Mouse (Mus musculus): Measurements from ENCODE around the gene Tmcc1. TPM values are rescaled to one million over a fixed set of nuclear protein-coding genes. Genes with fewer than 3 reads are reported as not detected.

Tmcc1 gene
- polyA plus RNA-seq, 1 experiment from 2014 or later: 24.3 TPM

- TF ChIP-seq CTCF (IDR thresholded peaks at IDR 0.05): no peak
- ATAC-seq (no peak), DNase-seq (ENCODE audit: low read depth, low spot score) (no peak)
- ChIA-PET CTCF (interaction anchor here (0.8 kb wide), 1 partner anchor 32 kb away, joined by 3 read pairs; no protein-coding TSS in a partner anchor), POLR2A (interaction anchor here (0.5 to 0.7 kb wide), 3 partner anchors 11 to 179 kb away, joined by 3 to 5 read pairs (median 4); no protein-coding TSS in a partner anchor)
- H3K27me3 ChIP-seq: no peaks in the 10 kb centered on the region
- in situ Hi-C loops (cut with MboI; ENCODE audit: low pct_unique_long_range_greater_than_20kb): no loop called here
These were observed 45.9 kb downstream of the Tmcc1 start for GRCm38 (mm10) chr6:116147386-116147785.

- DNase-seq (ENCODE audit: low read depth, low spot score) (no peak), ATAC-seq (no peak)
- ChIA-PET CTCF (interaction anchor here (0.8 to 1.6 kb wide), 2 partner anchors 10 to 109 kb away, joined by 3 to 4 read pairs; no protein-coding TSS in a partner anchor), POLR2A (no interaction called here)
- H3K27me3 ChIP-seq: no peaks in the 10 kb centered on the region
- TF ChIP-seq CTCF (IDR thresholded peaks at IDR 0.05): no peak
- in situ Hi-C loops (cut with MboI; ENCODE audit: low pct_unique_long_range_greater_than_20kb): no loop called here
These were observed 51.6 kb downstream of the Tmcc1 start for GRCm38 (mm10) chr6:116141696-116142095.

GRCm38 (mm10) chr6:116140782-116141181, 52.5 kb downstream of the Tmcc1 start:
- in situ Hi-C loops (cut with MboI; ENCODE audit: low pct_unique_long_range_greater_than_20kb): no loop called here
- POLR2A ChIA-PET: no interaction called here
- ATAC-seq (no peak), DNase-seq (ENCODE audit: low read depth, low spot score) (no peak)
- H3K27me3 ChIP-seq: no peaks in the 10 kb centered on the region
- CTCF ChIA-PET: no interaction called here
- no peak for TF ChIP-seq CTCF (IDR thresholded peaks at IDR 0.05)

DNA sequence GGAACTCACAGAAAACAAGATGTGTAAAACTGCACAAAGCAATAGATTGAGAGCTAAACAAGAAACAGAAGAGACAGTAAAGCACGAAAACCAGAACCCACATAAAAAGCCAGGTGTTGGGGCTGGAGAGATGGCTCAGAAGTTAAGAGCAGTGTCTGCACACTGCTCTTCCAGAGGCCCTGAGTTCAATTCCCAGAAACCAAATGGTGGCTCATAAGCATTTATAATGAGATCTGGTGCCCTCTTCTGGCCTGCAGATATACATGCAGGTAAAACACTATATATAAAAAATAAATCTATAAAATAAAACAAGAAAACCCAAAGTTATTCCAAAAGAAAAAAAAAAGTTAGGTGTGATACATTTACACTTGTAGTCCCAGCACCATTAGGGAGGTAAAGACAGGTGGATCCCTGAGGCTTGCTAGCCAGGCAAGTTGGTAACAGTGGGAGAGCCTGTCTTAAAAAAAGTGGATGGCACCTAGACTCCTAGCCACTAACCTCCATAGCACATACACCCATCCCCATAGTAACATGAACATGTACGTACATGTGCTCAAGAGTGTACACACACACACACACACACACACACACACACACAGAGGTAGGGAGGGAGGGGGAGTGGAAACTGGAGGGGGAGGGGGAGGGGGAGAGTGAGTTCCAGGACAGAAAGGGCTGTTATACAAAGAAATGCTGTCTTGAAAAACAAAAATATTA, 54.0 kb downstream of the Tmcc1 start:
- peak; percentile 48 for TF ChIP-seq CTCF (IDR thresholded peaks at IDR 0.05)
- ATAC-seq (no peak), DNase-seq (ENCODE audit: low read depth, low spot score) (no peak)

GRCm38 (mm10) chr6:116135971-116136632, 57.2 kb downstream of the Tmcc1 start:
- DNase-seq (ENCODE audit: low read depth, low spot score) (no peak), ATAC-seq (no peak)
- ChIA-PET CTCF (interaction anchor here (1.6 kb wide), 1 partner anchor 236 kb away, joined by 3 read pairs; no protein-coding TSS in a partner anchor), POLR2A (interaction anchor here (0.6 kb wide), 1 partner anchor 83 kb away, joined by 4 read pairs; no protein-coding TSS in a partner anchor)
- no peaks in the 10 kb centered on the region for H3K27me3 ChIP-seq
- TF ChIP-seq CTCF (IDR thresholded peaks at IDR 0.05): peak; percentile 61
- in situ Hi-C loops (cut with MboI; ENCODE audit: low pct_unique_long_range_greater_than_20kb): no loop called here

More for the DNA sequence above, 54.0 kb downstream of the Tmcc1 start:
- H3K27me3 ChIP-seq: no peaks in the 10 kb centered on the region
- ChIA-PET CTCF (interaction anchor here (1.2 kb wide), 1 partner anchor 128 kb away, joined by 4 read pairs; no protein-coding TSS in a partner anchor), POLR2A (interaction anchor here (0.6 to 1.0 kb wide), 2 partner anchors 65 to 254 kb away, joined by 3 to 4 read pairs; no protein-coding TSS in a partner anchor)
- in situ Hi-C loops (cut with MboI; ENCODE audit: low pct_unique_long_range_greater_than_20kb): no loop called here

DNA sequence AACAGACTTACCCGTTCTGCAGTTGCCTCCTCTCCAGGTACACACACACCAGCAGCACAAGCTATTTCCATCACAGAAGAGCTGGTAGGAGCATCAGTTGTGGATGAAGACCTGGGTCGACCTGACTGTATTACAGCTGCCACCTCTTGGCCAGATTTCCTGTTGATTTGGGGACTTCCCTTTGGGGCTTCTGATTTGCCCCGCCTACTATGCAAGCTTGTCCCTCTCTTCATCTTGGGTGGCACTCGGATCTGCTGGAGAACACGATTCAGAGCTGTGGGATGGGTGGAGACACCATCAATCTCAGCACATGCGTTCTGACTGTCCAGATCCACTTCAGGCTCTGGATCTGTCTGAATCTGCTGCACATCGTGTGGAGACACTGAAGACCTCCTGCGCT, 59.5 kb downstream of the Tmcc1 start:
- ChIA-PET CTCF (interaction anchor here (2.0 kb wide), 1 partner anchor 20 kb away, joined by 4 read pairs; no protein-coding TSS in a partner anchor), POLR2A (no interaction called here)
- DNase-seq (ENCODE audit: low read depth, low spot score) (no peak), ATAC-seq (no peak)
- H3K27me3 ChIP-seq: no peaks in the 10 kb centered on the region
- in situ Hi-C loops (cut with MboI; ENCODE audit: low pct_unique_long_range_greater_than_20kb): loop anchor here (5.0 kb wide), 1 partner anchor 121 kb away; no protein-coding TSS in a partner anchor
- TF ChIP-seq CTCF (IDR thresholded peaks at IDR 0.05): no peak

GRCm38 (mm10) chr6:116131771-116132170, 61.5 kb downstream of the Tmcc1 start:
- ChIA-PET POLR2A (interaction anchor here (0.6 to 0.9 kb wide), 2 partner anchors 25 to 142 kb away, joined by 3 read pairs; no protein-coding TSS in a partner anchor), CTCF (interaction anchor here (1.1 to 1.4 kb wide), 3 partner anchors 10 to 231 kb away, joined by 4 read pairs; no protein-coding TSS in a partner anchor)

DNA sequence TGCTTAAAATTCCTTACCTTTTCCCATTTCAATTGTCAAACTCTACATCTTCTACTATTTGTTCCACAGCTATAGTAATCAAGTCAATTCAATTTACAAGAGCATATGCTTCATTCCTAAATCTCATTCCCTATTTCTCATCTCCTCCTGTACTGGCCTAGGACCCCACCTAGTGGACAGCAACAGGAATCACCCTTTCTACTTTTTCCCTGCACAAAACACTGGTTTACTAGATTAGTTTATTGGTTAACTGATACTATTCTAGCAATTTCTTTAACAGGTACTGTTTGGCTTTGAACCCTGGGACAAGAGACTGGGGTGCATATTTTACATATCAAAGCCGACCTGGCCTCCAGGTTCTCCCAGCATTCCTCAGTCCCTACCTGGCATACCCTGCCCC, 64.6 kb downstream of the Tmcc1 start:
- ChIA-PET CTCF (interaction anchor here (1.0 kb wide), 1 partner anchor 14 kb away, joined by 4 read pairs; no protein-coding TSS in a partner anchor), POLR2A (no interaction called here)
- in situ Hi-C loops (cut with MboI; ENCODE audit: low pct_unique_long_range_greater_than_20kb): loop anchor here (5.0 kb wide), 1 partner anchor 226 kb away; no protein-coding TSS in a partner anchor
- H3K27me3 ChIP-seq: no peaks in the 10 kb centered on the region
- DNase-seq (ENCODE audit: low read depth, low spot score): no peak
- TF ChIP-seq CTCF (IDR thresholded peaks at IDR 0.05): peak; percentile 58
- ATAC-seq: no peak

More at GRCm38 (mm10) chr6:116131771-116132170, 61.5 kb downstream of the Tmcc1 start:
- TF ChIP-seq CTCF (IDR thresholded peaks at IDR 0.05): no peak
- in situ Hi-C loops (cut with MboI; ENCODE audit: low pct_unique_long_range_greater_than_20kb): loop anchor here (5.0 kb wide), 1 partner anchor 119 kb away; no protein-coding TSS in a partner anchor
- DNase-seq (ENCODE audit: low read depth, low spot score) (no peak), ATAC-seq (no peak)
- no peaks in the 10 kb centered on the region for H3K27me3 ChIP-seq

GRCm38 (mm10) chr6:116127918-116128443, 65.3 kb downstream of the Tmcc1 start:
- TF ChIP-seq CTCF (IDR thresholded peaks at IDR 0.05): no peak
- POLR2A ChIA-PET: no interaction called here
- in situ Hi-C loops (cut with MboI; ENCODE audit: low pct_unique_long_range_greater_than_20kb): loop anchor here (5.0 kb wide), 1 partner anchor 226 kb away; no protein-coding TSS in a partner anchor

GRCm38 (mm10) chr6:116126577-116126976, 66.7 kb downstream of the Tmcc1 start:
- POLR2A ChIA-PET: interaction anchor here (0.8 to 1.0 kb wide), 2 partner anchors 15 to 38 kb away, joined by 3 to 9 read pairs; no protein-coding TSS in a partner anchor
- DNase-seq (ENCODE audit: low read depth, low spot score): no peak
- H3K27me3 ChIP-seq: no peaks in the 10 kb centered on the region
- in situ Hi-C loops (cut with MboI; ENCODE audit: low pct_unique_long_range_greater_than_20kb): loop anchor here (5.0 kb wide), 1 partner anchor 224 kb away; no protein-coding TSS in a partner anchor
- CTCF ChIA-PET: no interaction called here
- ATAC-seq: no peak
- no peak for TF ChIP-seq CTCF (IDR thresholded peaks at IDR 0.05)

More at GRCm38 (mm10) chr6:116127918-116128443, 65.3 kb downstream of the Tmcc1 start:
- CTCF ChIA-PET: interaction anchor here (1.0 kb wide), 1 partner anchor 13 kb away, joined by 4 read pairs; no protein-coding TSS in a partner anchor
- ATAC-seq: no peak
- no peaks in the 10 kb centered on the region for H3K27me3 ChIP-seq
- no peak for DNase-seq (ENCODE audit: low read depth, low spot score)
